In the genomic region with DNA sequence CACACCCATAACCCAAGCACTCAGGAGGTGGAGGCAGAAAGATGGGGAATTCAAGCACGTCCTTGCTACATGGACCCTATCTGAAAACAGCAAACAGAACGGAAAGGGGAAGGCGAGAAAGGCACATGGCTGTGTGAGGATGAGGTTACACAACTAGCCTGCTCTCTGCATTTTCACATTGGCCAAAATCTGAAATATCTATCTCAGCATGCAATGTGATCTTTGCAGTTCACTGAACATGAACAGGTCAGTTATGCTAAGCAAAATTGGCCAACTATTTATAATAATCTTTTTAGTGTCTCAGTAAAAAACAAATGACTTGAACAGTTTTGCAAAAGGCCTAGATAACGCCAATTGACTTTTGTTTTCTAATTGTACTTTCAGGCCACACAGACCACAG, we compare ENCODE assay signal across 12 mouse cellular contexts. TPM values are rescaled to one million over a fixed set of nuclear protein-coding genes. Genes with fewer than 3 reads are reported as not detected.
"Had no signal": no experiment of that assay in that cellular context is flagged by ENCODE, and none has a peak within 500 bp of the region (broad histone marks: within the 10 kb centered on the region; RNA-seq: fewer than 3 reads in every experiment).

No protein-coding gene starts in this region.

- H3K4me3 ChIP-seq: kidney, embryonic 15.5 days; limb, embryonic 15.5 days; midbrain, embryonic 12.5 days; stomach, embryonic 15.5 days had no signal

- ATAC-seq: midbrain, embryonic 16.5 days had no signal

- H3K27ac ChIP-seq: kidney, embryonic 15.5 days; limb, embryonic 15.5 days; midbrain, embryonic 12.5 days; stomach, embryonic 15.5 days had no signal

- H3K4me1 ChIP-seq: kidney, embryonic 15.5 days; midbrain, embryonic 12.5 days; stomach, embryonic 15.5 days had no signal

- DNase-seq: kidney, adult 11 months; lung, adult 18-20 months; lung, postnatal 10 days; right cerebral cortex, postnatal 14 days; thymus, adult 2 months; thymus, postnatal 25 days had no signal

- H3K27me3 ChIP-seq: kidney, embryonic 15.5 days; limb, embryonic 15.5 days; midbrain, embryonic 12.5 days; stomach, embryonic 15.5 days had no signal

RNA-seq across cellular contexts. Expression of gene Ddr2, which starts 39.2 kb away (rescaled TPM):
- total RNA-seq: megakaryocyte-erythroid progenitor cell, adult 5-6 weeks had no signal
